11 mouse cellular contexts compared by ENCODE assay signal in genomic region chr2:9464818-9465217, GRCm38 (mm10).
DNase-seq lines count a peak whose midpoint lies in the region; ATAC-seq lines count a peak whose summit lies in the region.
"Had no signal": no experiment of that assay in that cellular context is flagged by ENCODE, and none has a peak within 500 bp of the region (broad histone marks: within the 10 kb centered on the region; RNA-seq: fewer than 3 reads in every experiment).

No protein-coding gene starts in this region.

- no peaks in the 10 kb centered on the region for H3K9me3 ChIP-seq in hindbrain, embryonic 15.5 days
- no peaks in the 10 kb centered on the region for H3K9me3 ChIP-seq in hindbrain, embryonic 10.5 days
- no peaks in the 10 kb centered on the region for H3K9me3 ChIP-seq in embryonic facial prominence, embryonic 13.5 days
- H3K9me3 ChIP-seq in midbrain, embryonic 15.5 days: no peaks in the 10 kb centered on the region
- H3K9me3 ChIP-seq: neural tube, embryonic 12.5 days had no signal

- no peak for DNase-seq in hindbrain, embryonic 10.5 days (ENCODE audit: low spot score)
- DNase-seq in 3T3-L1 (ENCODE audit: low read depth, low spot score): peak; percentile 71
- DNase-seq in liver: no peak
- DNase-seq in cerebellum, postnatal 14 days: no peak
- DNase-seq in cerebellum, adult 9-11 months: no peak
- DNase-seq: adrenal gland, postnatal 10 days; kidney, postnatal 25 days had no signal

- no peak overlapping the region for H3K27ac ChIP-seq in hindbrain, embryonic 15.5 days (replicated peaks)
- H3K27ac ChIP-seq in hindbrain, embryonic 10.5 days: no peak overlapping the region
- H3K27ac ChIP-seq in embryonic facial prominence, embryonic 13.5 days: no peak overlapping the region
- H3K27ac ChIP-seq in midbrain, embryonic 15.5 days: no peak overlapping the region
- H3K27ac ChIP-seq: neural tube, embryonic 12.5 days had no signal

- peak overlapping the region; percentile 2; the same call in 1 of the 2 replicates for H3K4me2 ChIP-seq in hindbrain, embryonic 15.5 days
- H3K4me2 ChIP-seq in embryonic facial prominence, embryonic 13.5 days: no peak overlapping the region
- H3K4me2 ChIP-seq in midbrain, embryonic 15.5 days: 0 out of 2 replicates have a peak overlapping the region, but pooled peaks have one; percentile 6
- H3K4me2 ChIP-seq: neural tube, embryonic 12.5 days had no signal

- no peaks in the 10 kb centered on the region for H3K4me1 ChIP-seq in hindbrain, embryonic 15.5 days (replicated peaks)
- 0 out of 2 replicates have a peak, but pooled peaks cover 4% of the 10 kb centered on the region for H3K4me1 ChIP-seq in hindbrain, embryonic 10.5 days (replicated peaks)
- H3K4me1 ChIP-seq in embryonic facial prominence, embryonic 13.5 days: peaks cover 6% of the 10 kb centered on the region
- 0 out of 2 replicates have a peak, but pooled peaks cover 4% of the 10 kb centered on the region for H3K4me1 ChIP-seq in midbrain, embryonic 15.5 days
- H3K4me1 ChIP-seq: neural tube, embryonic 12.5 days had no signal

- H3K4me3 ChIP-seq in hindbrain, embryonic 15.5 days: no peak overlapping the region
- H3K4me3 ChIP-seq in hindbrain, embryonic 10.5 days: no peak overlapping the region
- H3K4me3 ChIP-seq in embryonic facial prominence, embryonic 13.5 days: no peak overlapping the region
- no peak overlapping the region for H3K4me3 ChIP-seq in midbrain, embryonic 15.5 days
- H3K4me3 ChIP-seq: neural tube, embryonic 12.5 days had no signal

- no peak overlapping the region for H3K9ac ChIP-seq in hindbrain, embryonic 15.5 days
- H3K9ac ChIP-seq in embryonic facial prominence, embryonic 13.5 days: no peak overlapping the region
- H3K9ac ChIP-seq in midbrain, embryonic 15.5 days: no peak overlapping the region
- H3K9ac ChIP-seq: neural tube, embryonic 12.5 days had no signal

- no peaks in the 10 kb centered on the region for H3K27me3 ChIP-seq in hindbrain, embryonic 15.5 days
- H3K27me3 ChIP-seq in hindbrain, embryonic 10.5 days (ENCODE audit: insufficient read depth, poor library complexity, severe bottlenecking): no peaks in the 10 kb centered on the region
- no peaks in the 10 kb centered on the region for H3K27me3 ChIP-seq in embryonic facial prominence, embryonic 13.5 days
- no peaks in the 10 kb centered on the region for H3K27me3 ChIP-seq in midbrain, embryonic 15.5 days (replicated peaks)
- H3K27me3 ChIP-seq: neural tube, embryonic 12.5 days had no signal

- no peaks in the 10 kb centered on the region for H3K36me3 ChIP-seq in hindbrain, embryonic 15.5 days
- no peaks in the 10 kb centered on the region for H3K36me3 ChIP-seq in hindbrain, embryonic 10.5 days
- no peaks in the 10 kb centered on the region for H3K36me3 ChIP-seq in embryonic facial prominence, embryonic 13.5 days
- no peaks in the 10 kb centered on the region for H3K36me3 ChIP-seq in midbrain, embryonic 15.5 days (replicated peaks)
- H3K36me3 ChIP-seq: neural tube, embryonic 12.5 days had no signal

- peak; percentile 51; the same call in 1 of the 2 replicates for ATAC-seq in hindbrain, embryonic 15.5 days (ENCODE audit: low FRiP score, low read depth)
- peak; percentile 62; the same call in 1 of the 2 replicates for ATAC-seq in embryonic facial prominence, embryonic 13.5 days (ENCODE audit: insufficient number of reproducible peaks, insufficient read depth, low FRiP score, low TSS enrichment, low read depth)
- ATAC-seq in midbrain, embryonic 15.5 days (replicated peaks): peak; percentile 84

- 58% methylated on average over 5 of the region's 5 CpGs for WGBS in hindbrain, embryonic 15.5 days
- WGBS in hindbrain, embryonic 10.5 days: 70% methylated on average over 5 of the region's 5 CpGs
- whole genome bisulfite sequencing in embryonic facial prominence, embryonic 13.5 days: 42% methylated on average over 5 of the region's 5 CpGs
- 42% methylated on average over 5 of the region's 5 CpGs for WGBS in midbrain, embryonic 15.5 days
